Mouse (Mus musculus): Measurements from ENCODE around the gene Rel. TPM values are rescaled to one million over a fixed set of nuclear protein-coding genes. Genes with fewer than 3 reads are reported as not detected.

Gene Rel
- 1.4 and 1.8 TPM in 2 replicates for polyA plus RNA-seq (2015; fragmentation: Nextera tagmentation; extraction: Ambion mirVana)

DNA sequence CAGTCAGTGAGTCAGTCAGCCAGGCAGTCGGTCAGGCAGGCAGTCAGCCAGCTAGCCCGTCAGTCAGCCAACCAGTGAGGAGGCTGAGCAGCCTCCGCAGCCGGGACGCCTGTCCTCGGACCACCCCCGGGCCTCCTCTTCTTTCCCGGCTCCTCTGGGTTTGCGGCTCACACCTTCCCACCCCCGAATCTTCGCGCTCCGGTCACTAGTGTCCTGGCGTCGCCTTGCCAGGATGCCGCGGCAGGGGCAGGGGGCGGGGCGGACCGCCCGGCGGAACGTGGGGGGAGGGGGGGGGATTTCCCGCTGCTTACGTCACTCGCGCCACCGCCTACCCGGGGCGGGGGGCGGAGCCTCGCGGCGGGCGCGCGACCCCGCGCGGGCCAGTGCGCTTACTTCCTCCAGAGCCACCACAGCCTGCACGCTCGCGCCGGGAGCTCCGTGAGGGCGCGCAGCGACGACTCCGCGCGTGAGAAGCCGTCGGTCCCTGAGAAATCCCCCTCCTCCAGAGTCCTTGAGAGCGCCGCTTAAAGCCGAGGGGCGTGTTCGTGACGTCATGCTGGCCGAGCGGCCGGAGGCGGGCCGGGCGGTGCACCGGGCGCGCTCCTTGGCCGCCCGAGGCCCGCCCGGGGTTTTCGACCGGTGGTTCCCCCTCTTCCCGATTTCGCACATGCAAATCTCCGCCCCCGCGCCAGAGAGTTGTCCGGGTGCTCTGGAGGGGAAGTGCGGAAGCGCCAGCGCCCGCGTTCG, at the start of gene Rel:
Gene Rel (minus strand): TSS at position 211 of the 747 bp plus-strand sequence.

Other genes starting within 250 kb of the Rel start
- gene 1700093K21Rik, start 249.8 kb downstream of the Rel start, polyA plus RNA-seq (2015; fragmentation: Nextera tagmentation; extraction: Ambion mirVana): not detected in 2 replicates
- gene 0610010F05Rik, start 137.3 kb downstream of the Rel start, polyA plus RNA-seq (2015; fragmentation: Nextera tagmentation; extraction: Ambion mirVana): 16.1 and 17.1 TPM in 2 replicates
- 16.1 and 16.7 TPM in 2 replicates for gene Pus10, start 105.3 kb downstream of the Rel start, polyA plus RNA-seq (2015; fragmentation: Nextera tagmentation; extraction: Ambion mirVana)
- 12.5 and 14.3 TPM in 2 replicates for gene Pex13, start 105.0 kb downstream of the Rel start, polyA plus RNA-seq (2015; fragmentation: Nextera tagmentation; extraction: Ambion mirVana)
- gene Papolg, start 124.3 kb upstream of the Rel start, polyA plus RNA-seq (2015; fragmentation: Nextera tagmentation; extraction: Ambion mirVana): 4.1 and 5.2 TPM in 2 replicates

Measured in spleen, postnatal 0 days (tissue).